Mouse (Mus musculus) CH12.LX (cell line): Measurements from ENCODE around the gene Hist1h4a. TPM values are rescaled to one million over a fixed set of nuclear protein-coding genes. Genes with fewer than 3 reads are reported as not detected.
A peak's percentile ranks its signal among the peaks of the same experiment; 100 is the strongest.

ENCODE experiments used
- DNase-seq: peaks from one replicate; pipeline ENCODE4 v3.0.0-alpha.2; 2013; ENCODE audit errors: extremely low read depth
- H3K27ac ChIP-seq: 2 replicates; pipeline ENCODE4 v1.5.1; 2012; ENCODE audit warnings: low read depth, mild to moderate bottlenecking, control low read depth, moderate library complexity; ENCODE audit not compliant: insufficient read depth
- H3K27me3 ChIP-seq: replicated peaks from 2 replicates; pipeline ENCODE3; 2012; ENCODE audit warnings: inconsistent platforms
- H3K36me3 ChIP-seq, 2 experiments: replicated peaks in 1 of 2; 2 replicates each; pipeline versions ENCODE3 to v1.6.1; 2012; ENCODE audit warnings: inconsistent platforms in 1 of 2, low read length in 1 of 2, mild to moderate bottlenecking in 1 of 2, mixed read lengths in 1 of 2, moderate library complexity in 1 of 2; ENCODE audit not compliant: control insufficient read depth in 1 of 2, insufficient read depth in 1 of 2
- H3K4me1 ChIP-seq, 2 experiments: 2 replicates each; pipeline ENCODE4 v1.6.1; 2012; ENCODE audit warnings: inconsistent platforms in 1 of 2, moderate library complexity in 1 of 2; ENCODE audit not compliant: insufficient read depth in 2 of 2, control insufficient read depth in 1 of 2
- H3K4me2 ChIP-seq: 2 replicates; pipeline ENCODE4 v1.6.1; 2012; ENCODE audit warnings: low read depth, mild to moderate bottlenecking, control low read depth; ENCODE audit not compliant: poor library complexity, insufficient read depth, severe bottlenecking
- H3K4me3 ChIP-seq, 3 experiments: fragments of 150-350 bp in 1 of 3; sonication (generic) in 1 of 3; replicated peaks in 1 of 3; 2 replicates each; pipeline versions ENCODE3 to v1.5.1; 2011 to 2012; ENCODE audit warnings: low read depth in 2 of 3, low read length in 2 of 3, mild to moderate bottlenecking in 2 of 3, moderate library complexity in 2 of 3, control low read depth in 1 of 3, improper control_type of control experiment in 1 of 3, inconsistent platforms in 1 of 3, mixed read lengths in 1 of 3; ENCODE audit not compliant: poor library complexity in 1 of 3
- H3K79me2 ChIP-seq: replicated peaks from 2 replicates; pipeline ENCODE4 v1.6.1; 2012; ENCODE audit warnings: mild to moderate bottlenecking, moderate library complexity; ENCODE audit not compliant: control insufficient read depth, poor library complexity, insufficient read depth, severe bottlenecking; ENCODE audit errors: extremely low read depth
- H3K9ac ChIP-seq: 2 replicates; pipeline ENCODE4 v1.6.1; 2012; ENCODE audit warnings: low read depth, mild to moderate bottlenecking, control low read depth, moderate library complexity; ENCODE audit not compliant: insufficient read depth
- H3K9me3 ChIP-seq: replicated peaks from 2 replicates; pipeline ENCODE3; 2012; ENCODE audit warnings: low read length, inconsistent platforms, mixed read lengths
- BHLHE40 ChIP-seq: IDR thresholded peaks from 2 replicates; pipeline ENCODE4 v1.6.1; 2011; ENCODE audit warnings: mild to moderate bottlenecking, low read depth, low read length, improper control_type of control experiment
- CHD1 ChIP-seq: IDR thresholded peaks from 2 replicates; pipeline ENCODE4 v1.6.1; 2012; ENCODE audit warnings: low read depth, low read length, improper control_type of control experiment, inconsistent platforms
- CHD2 ChIP-seq: IDR thresholded peaks from 2 replicates; pipeline ENCODE4 v1.6.1; 2011; ENCODE audit warnings: low read length, improper control_type of control experiment
- CTCF ChIP-seq, 2 experiments: IDR thresholded peaks in 1 of 2; conservative IDR thresholded peaks in 1 of 2; 2 replicates each; pipeline ENCODE4 v1.5.1; 2011 to 2012; ENCODE audit warnings: low read depth in 2 of 2, low read length in 2 of 2, improper control_type of control experiment in 1 of 2, inconsistent platforms in 1 of 2, mild to moderate bottlenecking in 1 of 2, moderate library complexity in 1 of 2
- E2F4 ChIP-seq: IDR thresholded peaks from 2 replicates; pipeline ENCODE4 v1.6.1; 2011; ENCODE audit warnings: low read depth, low read length, improper control_type of control experiment; ENCODE audit not compliant: insufficient replicate concordance
- ELF1 ChIP-seq: IDR thresholded peaks from 2 replicates; pipeline ENCODE4 v1.6.1; 2014; ENCODE audit warnings: low read depth, mild to moderate bottlenecking, inconsistent platforms, low read length, improper control_type of control experiment
- EP300 ChIP-seq: IDR thresholded peaks from 2 replicates; pipeline ENCODE4 v1.6.1; 2011; ENCODE audit warnings: low read length, improper control_type of control experiment
- ETS1 ChIP-seq: conservative IDR thresholded peaks from 2 replicates; pipeline ENCODE4 v1.6.1; 2012; ENCODE audit warnings: low read depth, mild to moderate bottlenecking, inconsistent platforms, low read length, improper control_type of control experiment, moderate library complexity
- GABPA ChIP-seq: IDR thresholded peaks from 2 replicates; pipeline ENCODE4 v1.6.1; 2012; ENCODE audit warnings: low read depth, low read length, improper control_type of control experiment, inconsistent platforms; ENCODE audit not compliant: insufficient replicate concordance
- HCFC1 ChIP-seq: IDR thresholded peaks from 2 replicates; pipeline ENCODE4 v1.6.1; 2012; ENCODE audit warnings: low read depth, mild to moderate bottlenecking, inconsistent platforms, low read length, improper control_type of control experiment
- IRF4 ChIP-seq: IDR thresholded peaks from 2 replicates; pipeline ENCODE4 v1.6.1; 2014; ENCODE audit warnings: low read depth, mild to moderate bottlenecking, inconsistent platforms, low read length, improper control_type of control experiment
- JUN ChIP-seq: IDR thresholded peaks from 2 replicates; pipeline ENCODE4 v1.6.1; 2011; ENCODE audit warnings: low read depth, mild to moderate bottlenecking, low read length, improper control_type of control experiment, moderate library complexity; ENCODE audit not compliant: insufficient read depth
- JUND ChIP-seq: conservative IDR thresholded peaks from 2 replicates; pipeline ENCODE4 v1.6.1; 2011; ENCODE audit warnings: low read depth, low read length, improper control_type of control experiment
- KAT2A ChIP-seq: IDR thresholded peaks from 2 replicates; pipeline ENCODE4 v1.6.1; 2012; ENCODE audit warnings: low read length, improper control_type of control experiment, inconsistent platforms; ENCODE audit not compliant: insufficient replicate concordance
- MAFK ChIP-seq: IDR thresholded peaks from 2 replicates; pipeline ENCODE4 v1.6.1; 2011; ENCODE audit warnings: low read length, improper control_type of control experiment; ENCODE audit not compliant: insufficient replicate concordance
- MAX ChIP-seq: IDR thresholded peaks from 2 replicates; pipeline ENCODE4 v1.6.1; 2011; ENCODE audit warnings: low read length, improper control_type of control experiment
- MAZ ChIP-seq: IDR thresholded peaks from 2 replicates; pipeline ENCODE4 v1.6.1; 2012; ENCODE audit warnings: low read depth, mild to moderate bottlenecking, inconsistent platforms, low read length, improper control_type of control experiment, moderate library complexity
- MEF2A ChIP-seq: IDR thresholded peaks from 2 replicates; pipeline ENCODE4 v1.6.1; 2014; ENCODE audit warnings: low read depth, mild to moderate bottlenecking, inconsistent platforms, low read length, improper control_type of control experiment, borderline replicate concordance
- MXI1 ChIP-seq: IDR thresholded peaks from 2 replicates; pipeline ENCODE4 v1.6.1; 2011; ENCODE audit warnings: mild to moderate bottlenecking, low read depth, low read length, improper control_type of control experiment
- MYC ChIP-seq: IDR thresholded peaks from 2 replicates; pipeline ENCODE4 v1.6.1; 2011; ENCODE audit warnings: low read depth, mild to moderate bottlenecking, improper control_type of control experiment, low read length
- NELFE ChIP-seq: IDR thresholded peaks from 2 replicates; pipeline ENCODE4 v1.6.1; 2011; ENCODE audit warnings: low read depth, low read length, improper control_type of control experiment
- NRF1 ChIP-seq: IDR thresholded peaks from 2 replicates; pipeline ENCODE4 v1.6.1; 2014; ENCODE audit warnings: low read depth, mild to moderate bottlenecking, inconsistent platforms, low read length, improper control_type of control experiment, moderate library complexity
- PAX5 ChIP-seq: IDR thresholded peaks from 2 replicates; pipeline ENCODE4 v1.6.1; 2012; ENCODE audit warnings: low read length, inconsistent platforms, mixed read lengths
- POLR2A ChIP-seq: IDR thresholded peaks from 2 replicates; pipeline ENCODE4 v1.6.1; 2011; ENCODE audit warnings: low read depth, mild to moderate bottlenecking, improper control_type of control experiment, low read length
- POLR2AphosphoS2 ChIP-seq: IDR thresholded peaks from 2 replicates; pipeline ENCODE4 v1.6.1; 2011; ENCODE audit warnings: low read depth, low read length, improper control_type of control experiment
- RAD21 ChIP-seq: IDR thresholded peaks from 2 replicates; pipeline ENCODE4 v1.6.1; 2011; ENCODE audit warnings: low read depth, mild to moderate bottlenecking, low read length, improper control_type of control experiment, moderate library complexity
- RCOR1 ChIP-seq: conservative IDR thresholded peaks from 2 replicates; pipeline ENCODE4 v1.6.1; 2012; ENCODE audit warnings: low read depth, mild to moderate bottlenecking, inconsistent platforms, low read length, improper control_type of control experiment
- SIN3A ChIP-seq: IDR thresholded peaks from 2 replicates; pipeline ENCODE4 v1.6.1; 2012; ENCODE audit warnings: low read length, improper control_type of control experiment, inconsistent platforms
- SMC3 ChIP-seq: IDR thresholded peaks from 2 replicates; pipeline ENCODE4 v1.6.1; 2011; ENCODE audit warnings: low read depth, low read length, improper control_type of control experiment
- TBP ChIP-seq: conservative IDR thresholded peaks from 2 replicates; pipeline ENCODE4 v1.6.1; 2011; ENCODE audit warnings: low read depth, low read length, improper control_type of control experiment
- TCF12 ChIP-seq: IDR thresholded peaks from 2 replicates; pipeline ENCODE4 v1.6.1; 2014; ENCODE audit warnings: low read depth, mild to moderate bottlenecking, inconsistent platforms, low read length, improper control_type of control experiment
- UBTF ChIP-seq: IDR thresholded peaks from 2 replicates; pipeline ENCODE4 v1.6.1; 2012; ENCODE audit warnings: low read depth, mild to moderate bottlenecking, inconsistent platforms, low read length, improper control_type of control experiment, moderate library complexity
- USF1 ChIP-seq: IDR thresholded peaks from 2 replicates; pipeline ENCODE4 v1.6.1; 2014; ENCODE audit warnings: low read depth, mild to moderate bottlenecking, inconsistent platforms, low read length, improper control_type of control experiment
- USF2 ChIP-seq: conservative IDR thresholded peaks from 2 replicates; pipeline ENCODE4 v1.6.1; 2011; ENCODE audit warnings: low read depth, low read length, improper control_type of control experiment
- ZC3H11A ChIP-seq: IDR thresholded peaks from 2 replicates; pipeline ENCODE4 v1.6.1; 2012; ENCODE audit warnings: low read depth, mild to moderate bottlenecking, inconsistent platforms, low read length, improper control_type of control experiment
- ZKSCAN1 ChIP-seq: IDR thresholded peaks from 2 replicates; pipeline ENCODE4 v1.6.1; 2012; ENCODE audit warnings: low read depth, inconsistent platforms, low read length, improper control_type of control experiment, borderline replicate concordance
- ZMIZ1 ChIP-seq: IDR thresholded peaks from 2 replicates; pipeline ENCODE4 v1.6.1; 2012; ENCODE audit warnings: low read depth, mild to moderate bottlenecking, inconsistent platforms, low read length, improper control_type of control experiment
- ZNF384 ChIP-seq: IDR thresholded peaks from 2 replicates; pipeline ENCODE4 v1.6.1; 2012; ENCODE audit warnings: low read depth, low read length, improper control_type of control experiment, inconsistent platforms
- dilution Hi-C: fragments of 300-500 bp; cut with MboI; formaldehyde crosslinking; loops from 2 replicates; pipeline ENCODE4 v1.14.3; 2020; ENCODE audit warnings: low sequenced_read_pairs; ENCODE audit not compliant: extremely low pct_unique_long_range_greater_than_20kb, extremely low pct_ligation_motif_present
- in situ Hi-C: fragments of 300-500 bp; cut with MboI; formaldehyde crosslinking; loops from 3 replicates; pipeline ENCODE4 v1.14.3; 2019; ENCODE audit warnings: low sequenced_read_pairs, low pct_ligation_motif_present, low pct_unique_long_range_greater_than_20kb, mixed read lengths
- polyA plus RNA-seq: library from polyadenylated mRNA; unstranded; fragments of >175 nt; gene quantifications from 2 replicates; pipeline ENCODE4 v1.2.1, GENCODE M21; 2012; ENCODE audit warnings: low read depth; ENCODE audit not compliant: insufficient read length
- total RNA-seq, 2 experiments: library from RNA; depleted of rRNA; stranded (reverse); fragments of 300-350 nt in 1 of 2; fragments of >200 nt in 1 of 2; gene quantifications; 2 replicates each; pipeline ENCODE4 v1.2.3; 2012 to 2014

Hist1h4a gene
- total and polyA plus RNA-seq, 3 experiments: 4.4 to 1,215 (median 18.4) TPM

DNA sequence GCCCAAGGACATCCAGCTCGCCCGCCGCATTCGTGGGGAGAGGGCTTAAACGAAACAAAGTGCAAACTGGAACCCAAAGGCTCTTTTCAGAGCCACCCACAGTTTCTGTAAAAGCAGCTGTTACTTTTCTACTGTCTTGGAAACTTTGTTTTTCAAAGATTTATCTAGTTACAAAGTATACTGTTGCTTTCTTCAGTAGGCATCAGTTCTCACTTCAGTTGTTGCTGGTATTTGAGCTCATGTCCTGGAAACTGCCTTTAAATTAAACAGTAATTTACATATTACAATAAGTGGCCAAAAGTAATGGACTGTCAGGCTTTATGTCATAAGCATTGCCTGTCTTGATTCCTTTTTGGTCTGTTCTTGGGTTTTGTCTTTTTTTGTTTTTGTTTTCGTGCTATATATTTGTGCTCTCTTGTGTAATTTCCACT is 8.3 kb downstream of the Hist1h4a start:
- dilution Hi-C loops: no loop called here
- Histone ChIP-seq H3K79me2 (no peaks in the 10 kb centered on the region), H3K4me3 (peak overlapping the region; percentile 4 to 43 (median 32)), H3K27me3 (no peaks in the 10 kb centered on the region), H3K9ac (peak overlapping the region; percentile 63; the same call in 1 of the 2 replicates), H3K36me3 (no peaks in the 10 kb centered on the region), H3K27ac (peak overlapping the region; percentile 91), H3K9me3 (no peaks in the 10 kb centered on the region), H3K4me2 (peak overlapping the region; percentile 70)
- DNase-seq: no peak
- in situ Hi-C loops: loop anchor here (25.0 kb wide), 1 partner anchor 1715 kb away; the partner anchor contains the start of genes Hist1h2ag, Hist1h2ah, Hist1h2bj and Hist1h2bk
- TF ChIP-seq NRF1: no peak
- peak; percentile 91 for TF ChIP-seq POLR2A
- TF ChIP-seq MAFK: peak; percentile 52; the same call in 1 of the 2 replicates
- TF ChIP-seq ELF1: no peak
- no peak for TF ChIP-seq SMC3
- TF ChIP-seq POLR2AphosphoS2: peak; percentile 100
- TF ChIP-seq MXI1: no peak
- peak; percentile 40; the same call in 1 of the 2 replicates for TF ChIP-seq EP300
- 0 out of 2 replicates have a peak, but pooled peaks have one; percentile 59 for TF ChIP-seq E2F4
- no peak for TF ChIP-seq CTCF (conservative IDR thresholded peaks at IDR 0.05 in 1 of 2, IDR thresholded peaks at IDR 0.05 in 1 of 2; ENCODE audit: low read depth in 2 of 2, low read length in 2 of 2)
- no peak for TF ChIP-seq ZNF384
- no peak for TF ChIP-seq PAX5
- TF ChIP-seq TCF12: no peak
- TF ChIP-seq ZKSCAN1: no peak
- no peak for TF ChIP-seq MEF2A
- no peak for TF ChIP-seq GABPA
- TF ChIP-seq HCFC1: no peak; the same call in 1 of the 2 replicates
- TF ChIP-seq CHD1: peak; percentile 94
- peak; percentile 56; the same call in 1 of the 2 replicates for TF ChIP-seq RCOR1
- no peak for TF ChIP-seq USF1
- 0 out of 2 replicates have a peak, but pooled peaks have one; percentile 14 for TF ChIP-seq MYC
- TF ChIP-seq MAX: no peak
- 0 out of 2 replicates have a peak, but pooled peaks have one; percentile 23 for TF ChIP-seq JUND
- TF ChIP-seq USF2: no peak; the same call in 1 of the 2 replicates
- no peak for TF ChIP-seq IRF4
- 0 out of 2 replicates have a peak, but pooled peaks have one; percentile 38 for TF ChIP-seq TBP
- TF ChIP-seq ZMIZ1: peak; percentile 89
- no peak for TF ChIP-seq KAT2A
- TF ChIP-seq MAZ: no peak
- no peak for TF ChIP-seq JUN
- peak; percentile 74 for TF ChIP-seq SIN3A
- TF ChIP-seq UBTF: peak; percentile 79; the same call in 1 of the 2 replicates
- TF ChIP-seq RAD21: no peak
- peak; percentile 85 for TF ChIP-seq NELFE
- TF ChIP-seq ETS1: no peak
- 0 out of 2 replicates have a peak, but pooled peaks have one; percentile 55 for TF ChIP-seq CHD2
- TF ChIP-seq BHLHE40: no peak
- TF ChIP-seq ZC3H11A: no peak
- TF ChIP-seq, all 38 proteins: peak for 15
- H3K4me1 ChIP-seq: peaks cover 0 to 43% of the 10 kb centered on the region in 2 experiments; a peak in 2 of 4 replicates
